Mouse (Mus musculus): ENCODE results near the gene Rnf222.

GRCm38 (mm10) chr11:68871748-68872147 lies 16.6 kb upstream of the Rnf222 start, which contains the start of gene Ndel1:
- TF ChIP-seq CTCF (IDR thresholded peaks at IDR 0.05; ENCODE audit: borderline replicate concordance, insufficient read depth, low read length) (no peak), POLR2A (IDR thresholded peaks at IDR 0.05; ENCODE audit: low read depth, low read length) (no peak)
